8 mouse cellular contexts compared by ENCODE assay signal in genomic region chr6:24664867-24665458, GRCm38 (mm10). TPM values are rescaled to one million over a fixed set of nuclear protein-coding genes. Genes with fewer than 3 reads are reported as not detected.
DNase-seq lines count a peak whose midpoint lies in the region; ATAC-seq and TF ChIP-seq lines count a peak whose summit lies in the region.

Wasl (minus strand) TSS chr6:24665009.

- H3K9me3 ChIP-seq in hindbrain, embryonic 10.5 days: no peaks in the 10 kb centered on the region
- H3K9me3 ChIP-seq in lung, postnatal 0 days (ENCODE audit: low read length): no peaks in the 10 kb centered on the region

- H3K27me3 ChIP-seq in hindbrain, embryonic 10.5 days (ENCODE audit: insufficient read depth, poor library complexity, severe bottlenecking): no peaks in the 10 kb centered on the region
- H3K27me3 ChIP-seq in lung, postnatal 0 days (replicated peaks; ENCODE audit: insufficient read depth, low read length): no peaks in the 10 kb centered on the region

- peak within 1 kb of the TSS; percentile 80 for H3K4me2 ChIP-seq in lung, postnatal 0 days (replicated peaks; ENCODE audit: low read depth, low read length)

- ATAC-seq in frontal cortex, adult (ENCODE audit: low TSS enrichment): peak; percentile 90
- ATAC-seq in lung, postnatal 0 days: peak; percentile 97

- under 1% methylated on average over 61 of the region's 63 CpGs for WGBS in hindbrain, embryonic 10.5 days
- WGBS in lung, postnatal 0 days: under 1% methylated on average over 53 of the region's 63 CpGs

- peak; percentile 35; the same call in 1 of the 2 replicates for TF ChIP-seq CTCF in lung, postnatal 0 days (IDR thresholded peaks at IDR 0.05)

- H3K9ac ChIP-seq in lung, postnatal 0 days (replicated peaks; ENCODE audit: low read depth): peak within 1 kb of the TSS; percentile 98

- peaks cover 12% of the 10 kb centered on the region; the same call in 1 of the 2 replicates for H3K36me3 ChIP-seq in hindbrain, embryonic 10.5 days
- no peaks in the 10 kb centered on the region for H3K36me3 ChIP-seq in lung, postnatal 0 days (ENCODE audit: insufficient read depth, low read length)

- peak within 1 kb of the TSS; percentile 96 for H3K27ac ChIP-seq in hindbrain, embryonic 10.5 days
- H3K27ac ChIP-seq in lung, postnatal 0 days (ENCODE audit: low read length): peak within 1 kb of the TSS; percentile 96

- peak; percentile 98 for DNase-seq in MN1 (ENCODE audit: low spot score)
- peak; percentile 98 for DNase-seq in cerebellum, adult 9-10 months
- peak; percentile 99 for DNase-seq in hindbrain, embryonic 10.5 days (ENCODE audit: low spot score)
- peak; percentile 99 for DNase-seq in layer of hippocampus, adult 9-11 months
- DNase-seq in lung, postnatal 0 days (ENCODE audit: low spot score): peak; percentile 97
- peak; percentile 98 for DNase-seq in ovary, postnatal 14 days (ENCODE audit: low spot score)
- DNase-seq in thymus, postnatal 14 days: peak; percentile 99

- peaks cover 20% of the 10 kb centered on the region for H3K4me1 ChIP-seq in hindbrain, embryonic 10.5 days (replicated peaks)
- peaks cover 14% of the 10 kb centered on the region; the same call in 1 of the 2 replicates for H3K4me1 ChIP-seq in lung, postnatal 0 days (ENCODE audit: insufficient read depth, low read depth, low read length)

- H3K4me3 ChIP-seq in hindbrain, embryonic 10.5 days: peak within 1 kb of the TSS; percentile 89
- H3K4me3 ChIP-seq in lung, postnatal 0 days (ENCODE audit: low read depth, low read length): peak within 1 kb of the TSS; percentile 96

- no peak for TF ChIP-seq EP300 in lung, postnatal 0 days (IDR thresholded peaks at IDR 0.05)

RNA-seq across cellular contexts. Expression of gene Wasl, which starts in this region (rescaled TPM):
- polyA plus RNA-seq in hindbrain, embryonic 10.5 days (2016; fragmentation: Nextera tagmentation; extraction: Ambion mirVana): 63.6 and 68.3 TPM in 2 replicates
- 88.3 and 93.5 TPM in 2 replicates for polyA plus RNA-seq in lung, postnatal 0 days (2015; fragmentation: Nextera tagmentation; extraction: Ambion mirVana)

Comparison
In these comparisons a context has a peak if more than half of its experiments do, and no peak if none do; other contexts are left out.
1. Peak in every context shown above with its lines: DNase-seq, ATAC-seq, H3K4me3 ChIP-seq and H3K27ac ChIP-seq.